Mouse (Mus musculus) heart, postnatal 14 days (tissue): Measurements from ENCODE around the gene Gpr27. TPM values are rescaled to one million over a fixed set of nuclear protein-coding genes. Genes with fewer than 3 reads are reported as not detected.

Source experiments
- DNase-seq, 2 experiments: peaks; one replicate each; pipeline ENCODE4 v3.0.0; 2021 to 2022
- intact Hi-C: fragments of 180-260 bp; cut with DNase I; formaldehyde crosslinking; loops from one replicate; pipeline ENCODE4 v1.15.1; 2025
- long read RNA-seq, 2 experiments: library from polyadenylated mRNA; stranded (forward); transcript quantifications; one replicate each; pipeline ENCODE4 v2.0.0; 2021
- total RNA-seq, 2 experiments: library from RNA; stranded (reverse); gene quantifications; 2 replicates each; pipeline ENCODE4 v1.2.3; 2021

The Gpr27 gene
- total RNA-seq = 1 to 10 TPM; 2.8 to 3.4 TPM
- long read RNA-seq, experiment 1, transcript Gpr27-201 (1 exons, 2,388 nt) = major isoform, 16 of 16 reads
- long read RNA-seq, experiment 1, partial matches to known transcripts = 0 of 16 reads
- long read RNA-seq, experiment 1, other reads (novel, unspliced or antisense) = 0 of 16 reads
- long read RNA-seq, experiment 2, transcript Gpr27-201 (1 exons, 2,388 nt) = major isoform, 15 of 15 reads
- long read RNA-seq, experiment 2, partial matches to known transcripts = 0 of 15 reads
- long read RNA-seq, experiment 2, other reads (novel, unspliced or antisense) = 0 of 15 reads

DNA sequence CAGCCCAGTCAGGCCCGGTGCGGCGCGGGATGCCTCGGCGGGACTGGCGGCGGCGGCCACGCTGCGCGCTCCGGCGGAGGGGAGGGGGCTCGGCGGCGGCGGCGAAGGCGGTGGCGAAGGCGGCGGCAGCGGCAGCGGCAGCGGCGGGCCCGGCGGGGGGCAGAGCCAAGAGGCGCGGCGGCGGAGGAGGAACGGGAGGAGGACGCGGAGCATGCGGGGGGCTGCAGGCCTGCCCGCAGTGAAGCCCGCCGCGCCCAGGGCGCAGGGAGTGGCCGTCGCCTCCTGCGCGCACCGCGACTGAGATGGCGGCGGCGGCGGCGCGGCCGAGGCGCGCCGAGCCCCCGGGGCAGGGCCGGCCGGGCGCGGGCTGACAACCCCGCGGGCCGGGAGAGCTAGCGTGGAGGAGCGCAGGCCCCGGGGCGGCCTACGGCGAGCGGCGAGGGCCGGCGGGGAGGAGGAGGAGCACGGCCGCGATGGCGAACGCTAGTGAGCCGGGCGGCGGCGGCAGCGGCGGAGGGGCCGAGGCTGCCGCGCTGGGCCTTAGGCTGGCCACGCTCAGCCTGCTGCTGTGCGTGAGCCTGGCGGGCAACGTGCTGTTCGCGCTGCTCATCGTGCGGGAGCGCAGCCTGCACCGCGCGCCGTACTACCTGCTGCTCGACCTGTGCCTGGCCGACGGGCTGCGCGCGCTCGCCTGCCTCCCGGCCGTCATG, at the start of gene Gpr27:
TSS of gene Gpr27 (plus strand) at position 474 of the 710 bp plus-strand sequence.
- DNase-seq = peak; percentile 25 to 39
- intact Hi-C loops = no loop called here

GRCm38 (mm10) chr6:99643439-99644199, 48.9 kb upstream of the Gpr27 start:
- DNase-seq = peak; percentile 74
- intact Hi-C loops = no loop called here

GRCm38 (mm10) chr6:99644386-99644785, 48.1 kb upstream of the Gpr27 start:
- no peak for DNase-seq
- intact Hi-C loops = no loop called here

DNA sequence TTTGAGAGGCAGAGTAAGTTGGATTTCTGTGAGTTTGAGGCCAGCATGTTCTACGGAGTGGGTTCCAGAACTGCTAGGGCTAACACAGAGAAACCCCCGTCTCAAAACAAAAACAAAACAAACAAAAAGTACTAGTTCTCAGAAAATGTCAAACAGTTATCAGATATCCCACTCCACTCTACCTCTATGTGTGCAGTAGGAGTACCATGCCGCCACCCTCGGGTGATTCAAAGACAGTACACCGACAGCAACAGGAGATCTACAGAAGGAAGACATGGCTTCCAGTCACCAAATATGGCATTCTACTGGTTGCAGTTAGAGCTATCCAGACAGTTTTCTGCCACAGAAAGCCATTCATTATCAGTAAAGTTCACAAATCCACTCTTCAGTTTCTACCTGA, 47.6 kb upstream of the Gpr27 start:
- no peak for DNase-seq
- intact Hi-C loops = no loop called here

- DNase-seq = no peak
Measured at GRCm38 (mm10) chr6:99646344-99646743, 46.1 kb upstream of the Gpr27 start.

DNA sequence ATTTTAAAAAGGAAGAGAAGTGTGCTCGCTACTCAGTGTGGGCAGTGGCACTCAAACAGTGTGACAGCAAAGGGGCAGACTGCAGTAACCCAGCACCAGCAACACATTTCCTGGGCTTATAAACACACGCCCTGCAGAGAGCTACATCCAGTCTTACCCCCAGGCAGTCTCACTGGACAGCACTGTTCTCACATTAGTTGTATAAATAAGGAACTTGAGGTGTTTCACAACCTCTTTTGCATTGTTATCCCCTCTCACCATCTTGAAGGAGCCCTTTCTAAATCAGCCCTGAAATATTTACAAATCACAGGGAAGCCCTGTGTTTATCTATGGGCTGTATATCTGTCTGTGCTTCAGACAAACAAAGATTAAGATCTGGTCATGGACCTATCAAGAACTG, 43.2 kb upstream of the Gpr27 start:
- intact Hi-C loops = no loop called here
- no peak for DNase-seq

More at GRCm38 (mm10) chr6:99646344-99646743, 46.1 kb upstream of the Gpr27 start:
- intact Hi-C loops = no loop called here

GRCm38 (mm10) chr6:99652341-99652740, 40.1 kb upstream of the Gpr27 start:
- DNase-seq = no peak
- intact Hi-C loops = no loop called here

DNA sequence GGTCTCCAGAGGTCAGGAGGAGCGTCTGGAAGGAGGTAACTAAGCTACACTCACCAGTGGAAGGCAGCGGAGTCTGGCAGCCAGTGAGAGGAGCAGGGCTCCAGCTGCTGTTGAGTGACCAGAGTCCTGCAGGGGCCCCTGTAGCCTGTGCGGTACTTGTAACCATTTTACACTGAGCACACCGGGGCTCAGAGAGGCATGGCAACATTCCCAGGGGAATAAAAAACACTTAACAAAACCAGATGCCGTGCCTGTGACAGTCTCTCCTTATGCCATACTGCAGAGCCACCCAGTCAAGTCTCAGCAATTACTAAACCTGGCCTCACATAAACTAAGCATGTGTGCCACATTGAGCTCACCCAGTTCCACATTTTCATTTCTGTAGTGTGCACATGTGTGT, 38.1 kb upstream of the Gpr27 start:
- intact Hi-C loops = no loop called here
- no peak for DNase-seq

- DNase-seq = no peak
- intact Hi-C loops = no loop called here
Measured at GRCm38 (mm10) chr6:99655488-99655887, 37.0 kb upstream of the Gpr27 start.

DNA sequence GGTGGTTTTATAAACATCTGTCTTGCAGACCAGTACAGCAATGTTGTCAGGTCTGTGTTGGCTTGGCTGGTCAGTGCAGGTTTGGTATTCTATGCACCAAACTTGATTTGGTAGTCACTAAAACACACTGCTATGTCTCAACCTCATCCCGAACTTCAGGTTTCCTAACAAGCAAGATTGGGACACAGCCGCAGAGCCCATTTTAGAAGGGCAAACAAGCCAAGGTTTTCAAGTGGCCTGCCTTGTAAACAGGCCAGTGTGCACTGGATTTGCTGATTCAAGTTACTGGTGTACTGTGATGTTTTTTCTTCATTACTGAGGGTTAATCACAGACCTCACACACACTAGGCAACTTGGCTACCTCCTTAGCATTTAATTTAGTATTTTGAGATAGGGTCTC, 36.4 kb upstream of the Gpr27 start:
- intact Hi-C loops = no loop called here
- no peak for DNase-seq

GRCm38 (mm10) chr6:99658586-99658985, 33.9 kb upstream of the Gpr27 start:
- DNase-seq = no peak
- intact Hi-C loops = no loop called here

- intact Hi-C loops = no loop called here
- DNase-seq = no peak
Measured at GRCm38 (mm10) chr6:99660443-99660842, 32.0 kb upstream of the Gpr27 start.

GRCm38 (mm10) chr6:99663232-99663631, 29.2 kb upstream of the Gpr27 start:
- intact Hi-C loops = no loop called here
- no peak for DNase-seq

DNA sequence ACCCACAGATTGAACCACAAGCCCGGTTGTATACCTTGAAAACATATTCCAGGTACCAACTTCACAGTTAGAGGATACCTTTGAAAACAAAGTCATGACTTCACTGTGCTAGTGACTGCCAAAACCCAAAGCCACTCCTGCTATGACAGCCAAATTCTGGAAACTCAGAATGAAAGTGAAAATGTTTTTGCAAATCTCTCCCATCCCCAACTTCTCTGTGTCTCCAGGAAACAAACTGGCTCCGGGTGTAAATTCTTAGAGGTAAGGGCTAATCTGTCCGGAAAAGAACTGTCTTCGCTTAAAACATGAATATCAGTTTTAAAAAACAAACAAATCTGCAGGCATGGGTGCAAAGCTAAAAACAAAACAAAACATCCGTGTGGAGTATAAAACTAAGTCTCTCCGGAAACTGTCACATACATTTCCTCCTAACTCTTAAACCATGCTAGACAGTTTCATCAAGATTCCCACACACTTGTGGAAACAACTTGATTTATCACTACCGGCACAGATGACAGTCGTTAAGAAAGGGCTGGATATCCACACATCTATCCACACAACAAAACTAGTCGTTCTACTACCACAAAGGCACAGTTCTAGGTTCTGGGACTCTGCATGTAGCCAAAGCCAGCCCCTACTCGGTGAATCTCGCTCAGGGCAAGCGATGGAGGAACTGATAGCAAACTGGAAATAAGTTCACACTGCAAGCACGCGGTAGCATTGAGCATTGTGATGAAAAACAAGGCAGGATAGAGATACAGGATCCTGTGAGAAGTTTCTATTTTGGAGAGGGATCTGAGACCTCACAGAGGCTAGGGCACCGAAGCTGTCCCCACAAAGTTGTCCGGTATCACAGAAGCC, 26.8 kb upstream of the Gpr27 start:
- no peak for DNase-seq
- intact Hi-C loops = loop anchor here (5.0 kb wide), 1 partner anchor 117 kb away; no protein-coding TSS in a partner anchor

- intact Hi-C loops = loop anchor here (5.0 kb wide), 1 partner anchor 116 kb away; no protein-coding TSS in a partner anchor
- DNase-seq = peak; percentile 74 to 75
Measured at GRCm38 (mm10) chr6:99666318-99667171, 25.9 kb upstream of the Gpr27 start, which contains the start of the genes Eif4e3 and Gm20696. Eif4e3 (minus strand) TSS chr6:99666771. Gm20696 (minus strand) TSS chr6:99666797.

- DNase-seq = no peak
- intact Hi-C loops = loop anchor here (5.0 kb wide), 1 partner anchor 115 kb away; no protein-coding TSS in a partner anchor
Measured at GRCm38 (mm10) chr6:99667290-99667689, 25.2 kb upstream of the Gpr27 start.

DNA sequence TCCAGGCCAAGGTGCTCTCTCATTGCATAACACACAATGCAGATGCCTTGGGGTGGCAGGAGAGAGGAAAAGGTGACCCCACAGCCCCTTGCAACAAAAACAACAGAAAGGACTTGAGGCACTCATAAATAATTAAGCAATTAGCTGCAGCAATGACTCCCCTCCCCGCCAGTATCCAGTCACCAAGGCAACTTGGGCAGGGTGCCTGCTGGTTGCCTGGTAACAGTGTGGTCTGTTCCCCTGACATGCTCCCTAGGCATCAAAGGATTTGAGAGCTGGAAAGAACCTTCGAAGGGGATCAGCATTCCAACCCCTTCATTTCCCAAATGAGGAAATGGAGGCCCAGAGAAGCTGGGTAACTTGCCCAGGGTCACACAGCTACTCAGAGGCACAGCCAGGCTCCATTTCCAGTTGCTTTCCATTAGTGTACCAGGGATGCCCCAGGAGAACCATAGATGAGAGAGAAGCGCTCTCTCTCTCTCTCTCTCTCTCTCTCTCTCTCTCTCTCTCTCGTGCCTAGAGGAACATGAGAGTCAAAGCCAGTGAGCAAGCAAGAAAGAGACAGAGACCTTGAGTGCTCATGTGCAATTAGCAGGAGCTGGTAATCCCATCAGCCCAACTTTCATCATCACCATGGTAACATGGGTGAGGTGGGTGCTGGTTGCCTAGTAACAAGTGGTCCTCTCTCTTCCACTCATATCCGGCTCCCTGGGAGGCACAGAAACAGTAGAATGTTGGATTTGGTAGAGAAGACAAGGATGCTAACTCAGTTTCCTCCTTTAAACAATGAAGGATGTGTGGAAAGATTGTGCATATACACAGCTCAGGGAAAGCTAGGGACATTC, 22.8 kb upstream of the Gpr27 start:
- intact Hi-C loops = loop anchor here (5.0 kb wide), 1 partner anchor 113 kb away; no protein-coding TSS in a partner anchor
- no peak for DNase-seq

GRCm38 (mm10) chr6:99670481-99671119, 21.9 kb upstream of the Gpr27 start:
- DNase-seq = peak; percentile 57 to 73
- intact Hi-C loops = no loop called here
